Mouse (Mus musculus): Measurements from ENCODE around the gene Adarb2. TPM values are rescaled to one million over a fixed set of nuclear protein-coding genes. Genes with fewer than 3 reads are reported as not detected.

Gene Adarb2
- not detected in 2 replicates for polyA plus RNA-seq (2012; rRNA removed)

- WGBS, result 4% methylated on average over 26 of the region's 26 CpGs
- DNase-seq (ENCODE audit: low read depth, low spot score), result no peak
Observed at GRCm38 (mm10) chr13:8202681-8203476, at the start of gene Adarb2. Gene Adarb2 (plus strand): TSS chr13:8202866.

- 67% methylated on average over 1 of the region's 1 CpGs for WGBS
- DNase-seq (ENCODE audit: low read depth, low spot score), result no peak
Observed at GRCm38 (mm10) chr13:8173800-8174199, 28.9 kb upstream of the Adarb2 start.

- no peak for DNase-seq (ENCODE audit: low read depth, low spot score)
- WGBS, result 55% methylated on average over 7 of the region's 7 CpGs
Observed at GRCm38 (mm10) chr13:8191977-8192376, 10.7 kb upstream of the Adarb2 start.

DNA sequence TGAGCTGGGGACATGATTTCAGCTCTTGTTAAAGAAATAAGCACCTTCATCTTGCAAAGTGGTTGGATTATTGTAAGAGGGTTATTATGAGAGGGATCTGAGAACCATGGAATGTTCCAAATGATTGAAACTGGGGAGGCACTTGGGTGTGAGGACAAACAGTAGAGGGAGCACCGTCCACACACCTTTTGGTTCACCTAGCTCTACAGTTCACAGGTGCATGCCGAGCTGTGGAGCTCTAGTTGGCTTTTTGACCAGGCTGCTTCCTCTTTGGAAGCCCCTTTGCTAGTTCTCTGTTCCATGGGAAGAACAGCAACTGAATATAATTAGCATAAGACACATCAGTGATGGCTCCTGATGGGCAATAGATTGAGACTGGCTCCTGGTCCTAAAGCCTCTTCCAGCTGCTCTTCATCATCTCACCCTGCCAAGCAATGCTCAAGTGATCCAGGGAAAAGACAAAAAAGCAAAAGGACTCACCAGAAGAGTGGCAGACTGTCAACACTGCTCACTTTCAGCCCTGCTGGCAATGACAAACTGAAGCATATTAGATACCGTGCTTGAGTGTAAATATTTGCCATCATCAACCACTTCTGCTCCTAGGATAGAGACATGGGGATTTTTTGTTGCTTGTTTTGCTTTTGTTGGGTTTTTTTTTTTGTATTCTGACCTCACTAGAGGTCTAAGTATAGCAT is 3.3 kb upstream of the Adarb2 start:
- 49% methylated on average over 3 of the region's 3 CpGs for WGBS
- no peak for DNase-seq (ENCODE audit: low read depth, low spot score)

DNA sequence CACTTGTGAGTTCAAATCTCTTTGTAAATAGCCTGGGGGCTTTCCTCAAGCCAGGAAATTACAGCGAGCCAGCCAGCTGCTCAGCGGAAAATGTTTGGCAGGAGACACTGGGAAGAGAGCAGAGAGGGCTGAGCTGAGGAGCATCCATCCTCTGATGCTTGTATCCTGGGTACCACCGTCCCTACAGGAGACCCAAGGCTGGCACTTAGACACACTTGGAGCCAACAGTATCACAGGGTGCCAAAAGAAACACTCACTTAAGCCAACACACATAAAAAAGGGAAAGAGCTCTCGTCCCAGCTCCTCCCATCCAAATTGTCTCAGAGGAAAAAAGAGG is 779 bp downstream of the Adarb2 start:
- WGBS, result 9% methylated on average over 4 of the region's 4 CpGs
- DNase-seq (ENCODE audit: low read depth, low spot score), result no peak

GRCm38 (mm10) chr13:8207337-8207736 is 4.7 kb downstream of the Adarb2 start:
- DNase-seq (ENCODE audit: low read depth, low spot score), result no peak
- 79% methylated on average over 16 of the region's 16 CpGs for WGBS

DNA sequence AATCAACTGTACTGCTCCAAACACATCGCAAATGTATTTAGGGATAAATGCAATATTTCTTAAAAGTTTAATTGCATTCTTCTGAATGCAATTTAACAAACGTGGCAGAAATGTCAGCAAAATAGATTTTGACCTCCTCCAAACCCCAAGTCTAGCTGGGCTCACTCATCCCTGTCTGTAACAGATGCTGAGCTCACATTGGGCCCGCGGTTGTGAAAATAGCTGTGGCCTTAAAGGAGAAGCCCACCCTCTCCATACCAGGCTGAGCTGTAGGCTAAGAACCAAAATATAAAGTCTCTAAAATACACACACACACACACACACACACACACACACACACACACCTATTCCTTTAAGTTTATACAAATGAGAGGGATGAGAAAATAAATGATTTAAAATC is 8.1 kb downstream of the Adarb2 start:
- WGBS, result 76% methylated on average over 4 of the region's 4 CpGs
- DNase-seq (ENCODE audit: low read depth, low spot score), result no peak

DNA sequence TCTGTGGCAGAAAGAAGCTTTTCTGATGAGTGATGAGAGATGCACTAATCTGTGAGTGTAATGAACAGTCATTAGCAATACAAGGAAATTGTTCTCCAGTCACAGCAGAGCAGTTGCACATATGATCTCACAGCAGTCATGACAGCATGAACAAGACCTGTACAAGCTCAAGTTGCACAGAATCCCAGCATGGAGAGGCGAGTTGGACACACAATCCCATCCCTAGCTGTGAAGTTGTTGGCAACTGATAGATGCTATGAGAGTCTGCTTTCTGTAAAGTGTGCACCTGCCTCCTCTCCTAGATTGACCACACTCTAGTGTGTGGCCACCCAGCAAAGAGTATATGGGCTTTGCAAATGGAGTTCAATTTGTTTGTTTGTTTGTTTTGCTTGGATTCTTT is 36.2 kb downstream of the Adarb2 start:
- DNase-seq (ENCODE audit: low read depth, low spot score), result no peak
- WGBS, result 43% methylated on average over 1 of the region's 1 CpGs

DNA sequence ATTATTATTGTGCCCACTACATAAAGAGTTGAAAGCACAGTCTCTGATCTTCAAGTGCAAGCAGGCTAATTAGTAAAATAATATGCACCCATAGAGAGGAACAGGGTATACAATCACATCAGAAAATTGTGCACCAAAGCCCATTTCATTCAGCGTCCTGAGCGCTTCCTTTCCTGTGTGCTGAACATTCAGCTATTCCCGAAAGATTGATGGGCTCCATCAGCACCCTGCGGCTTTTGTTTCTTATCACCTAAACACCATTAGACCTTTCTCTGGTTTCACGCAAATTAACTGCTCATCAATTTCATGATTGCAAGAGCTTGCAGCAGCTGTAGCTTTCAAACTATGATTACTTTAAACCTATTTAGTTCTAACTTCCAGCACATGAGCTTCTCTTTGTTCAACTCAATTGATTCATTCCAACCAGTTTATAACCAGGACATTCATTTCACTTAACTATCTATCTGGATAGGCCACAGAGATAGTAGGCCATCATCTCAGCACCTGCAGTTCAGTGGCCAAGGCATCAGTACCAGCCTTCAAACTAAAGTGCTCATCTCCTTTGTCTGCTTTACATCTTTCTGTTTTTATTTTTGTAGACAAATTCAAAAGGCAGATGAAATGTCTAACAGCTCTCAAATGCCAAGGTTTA is 45.5 kb downstream of the Adarb2 start:
- WGBS, result 89% methylated on average over 5 of the region's 5 CpGs
- no peak for DNase-seq (ENCODE audit: low read depth, low spot score)

GRCm38 (mm10) chr13:8272158-8272945 is 69.7 kb downstream of the Adarb2 start:
- no peak for DNase-seq (ENCODE audit: low read depth, low spot score)
- WGBS, result 65% methylated on average over 4 of the region's 4 CpGs

DNA sequence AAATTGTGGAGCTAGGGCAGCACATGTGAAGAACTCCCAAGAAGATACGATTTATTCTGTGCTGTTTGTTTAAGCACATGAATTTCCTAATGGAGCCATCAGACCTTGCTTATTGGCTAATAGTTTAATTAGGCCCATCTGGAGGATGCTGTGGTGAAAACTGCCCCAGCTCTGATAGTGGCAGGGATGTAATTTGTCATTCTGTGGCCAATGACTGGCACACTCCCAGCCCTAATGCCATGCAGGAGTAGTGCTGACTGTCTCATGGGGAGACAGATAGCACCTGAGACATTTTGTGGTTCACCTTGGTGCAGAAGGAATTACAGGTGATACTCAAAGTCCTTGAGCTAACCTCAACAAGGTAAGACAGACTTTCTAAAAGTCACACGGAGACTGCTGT is 80.5 kb downstream of the Adarb2 start:
- 83% methylated on average over 2 of the region's 2 CpGs for WGBS
- DNase-seq (ENCODE audit: low read depth, low spot score), result no peak

- DNase-seq (ENCODE audit: low read depth, low spot score), result no peak
- 54% methylated on average over 5 of the region's 5 CpGs for WGBS
Observed at GRCm38 (mm10) chr13:8316347-8317141, 113.9 kb downstream of the Adarb2 start.

DNA sequence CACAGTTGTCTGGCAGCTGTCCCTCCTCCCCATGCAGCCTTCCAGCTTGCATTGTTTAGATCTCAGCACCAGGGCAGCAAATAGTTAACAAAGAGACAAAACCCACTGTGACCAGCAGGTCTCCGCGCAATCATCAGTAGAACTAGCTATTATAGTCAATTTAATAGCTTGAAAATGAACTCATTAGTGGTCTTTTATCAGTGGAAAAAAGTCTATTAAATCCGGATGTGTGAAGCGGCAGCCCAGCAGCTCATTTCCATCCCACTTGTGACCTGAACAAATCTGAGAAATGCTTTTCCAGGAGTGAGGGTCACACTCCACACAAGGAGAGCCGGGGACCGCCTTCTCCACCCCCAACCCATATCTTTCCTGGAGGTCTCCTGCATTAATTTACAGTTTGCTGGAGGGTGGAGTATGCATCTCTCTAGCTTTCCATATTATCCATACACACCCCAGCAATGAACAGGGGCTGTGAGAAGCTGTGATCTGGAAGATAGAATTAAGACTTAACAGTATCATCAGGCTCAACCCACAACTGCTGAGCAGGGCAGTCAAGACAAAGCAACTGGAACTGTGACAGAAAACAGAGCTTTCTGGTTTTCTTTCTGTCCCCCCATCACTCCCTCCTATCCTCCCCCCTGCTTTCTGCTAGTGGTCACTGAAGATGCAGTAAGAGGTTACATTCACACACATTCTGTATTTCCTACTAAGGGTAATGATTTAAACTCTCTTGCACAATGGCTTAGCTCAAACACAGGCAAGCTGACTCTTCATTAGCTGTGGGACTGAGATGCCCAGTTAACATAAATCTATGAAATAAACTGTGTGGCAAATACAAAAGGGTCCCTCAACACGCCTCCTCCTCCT is 131.2 kb downstream of the Adarb2 start:
- DNase-seq (ENCODE audit: low read depth, low spot score), result no peak
- WGBS, result 57% methylated on average over 7 of the region's 7 CpGs

DNA sequence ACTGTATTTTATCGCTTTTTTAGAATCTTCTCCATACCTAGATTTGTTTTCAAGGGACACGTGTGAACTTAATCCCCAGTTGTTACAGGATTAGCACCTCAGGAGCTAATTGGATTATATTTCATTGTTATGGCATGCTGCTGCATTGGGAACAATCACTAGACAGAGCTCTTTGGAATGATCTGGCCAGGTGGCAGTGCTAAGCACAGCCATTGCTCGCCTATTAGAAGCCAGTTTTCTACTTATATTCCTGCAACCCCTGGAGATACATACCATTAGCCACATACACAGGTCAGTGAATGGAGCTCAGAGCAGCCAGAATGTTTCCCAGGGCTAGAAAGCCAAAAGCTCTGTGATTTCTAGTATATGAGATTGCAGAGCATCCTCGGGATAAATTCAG is 131.9 kb downstream of the Adarb2 start:
- 62% methylated on average over 4 of the region's 4 CpGs for WGBS
- no peak for DNase-seq (ENCODE audit: low read depth, low spot score)

DNA sequence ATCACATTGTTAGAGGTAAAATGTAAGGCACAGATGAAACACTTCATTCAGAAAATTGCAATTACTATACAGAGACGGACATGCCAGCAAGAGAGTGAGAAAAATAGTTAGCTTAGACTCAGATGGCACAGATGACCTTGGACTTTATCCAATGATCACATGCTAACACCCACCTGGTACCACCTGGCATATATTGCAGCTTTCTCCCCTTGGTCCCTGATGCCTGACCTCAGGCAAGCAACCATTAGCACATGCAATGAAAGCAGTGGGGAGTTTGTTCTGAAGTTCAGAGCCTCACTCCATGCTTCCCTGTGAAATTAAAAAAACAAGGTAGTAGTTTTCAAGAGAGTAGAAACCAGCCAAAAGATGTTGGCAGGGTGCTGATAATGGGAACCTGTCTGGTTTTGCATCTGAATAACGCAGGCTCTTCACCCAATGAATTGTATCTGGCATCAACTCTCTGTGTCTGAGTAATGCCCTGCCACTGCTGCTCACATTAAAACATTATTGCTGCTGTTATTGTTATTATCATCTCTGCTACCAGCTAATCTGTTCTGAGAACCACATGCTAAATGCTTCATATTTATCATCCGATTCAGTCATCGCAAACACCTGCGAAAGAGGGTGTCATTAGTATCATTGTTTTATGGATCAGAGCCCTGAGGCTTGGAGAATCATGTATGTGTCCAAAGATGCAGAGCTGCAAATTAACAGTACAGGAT is 138.6 kb downstream of the Adarb2 start:
- WGBS, result 82% methylated on average over 5 of the region's 5 CpGs

DNA sequence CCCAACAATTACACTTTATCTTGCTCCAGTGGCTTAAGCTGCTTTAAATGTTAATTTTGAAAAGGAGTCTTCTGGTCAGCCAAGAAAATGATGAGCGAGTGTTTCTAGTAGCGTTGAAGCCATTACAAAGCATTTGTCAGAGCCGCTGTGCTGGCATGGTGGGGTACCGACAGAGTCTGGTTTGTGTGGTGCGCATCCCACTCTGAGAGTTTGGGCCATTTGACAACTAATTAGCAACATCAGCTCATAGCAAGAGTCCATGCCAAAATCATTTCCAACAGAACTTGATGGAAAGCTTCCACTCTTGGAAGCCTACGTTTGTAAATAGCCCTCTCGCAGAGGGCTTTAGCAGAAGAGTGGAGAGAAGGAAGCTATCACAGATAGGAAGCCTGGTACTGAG is 144.5 kb downstream of the Adarb2 start:
- no peak for DNase-seq (ENCODE audit: low read depth, low spot score)
- WGBS, result 84% methylated on average over 7 of the region's 7 CpGs

More for the DNA sequence above, 138.6 kb downstream of the Adarb2 start:
- no peak for DNase-seq (ENCODE audit: low read depth, low spot score)

DNA sequence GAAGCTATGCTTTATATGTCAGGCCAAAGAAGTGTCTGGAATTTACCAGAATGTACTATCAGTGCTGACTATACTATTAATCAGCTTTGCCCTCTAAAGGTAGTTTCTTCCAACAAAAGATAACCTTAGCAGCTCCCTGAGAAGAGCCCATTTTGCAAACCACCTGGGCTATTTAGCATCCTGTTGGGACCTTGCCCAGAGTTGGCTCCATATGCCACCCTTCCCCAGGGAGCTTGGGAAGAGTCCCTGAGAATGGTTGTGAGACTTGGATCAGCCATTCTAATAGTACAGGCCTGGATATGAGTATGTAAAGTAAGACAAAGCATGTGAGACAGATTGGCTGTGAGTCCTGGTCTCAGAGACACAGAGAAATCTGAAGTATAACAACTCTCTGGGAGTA is 149.7 kb downstream of the Adarb2 start:
- DNase-seq (ENCODE audit: low read depth, low spot score), result no peak

DNA sequence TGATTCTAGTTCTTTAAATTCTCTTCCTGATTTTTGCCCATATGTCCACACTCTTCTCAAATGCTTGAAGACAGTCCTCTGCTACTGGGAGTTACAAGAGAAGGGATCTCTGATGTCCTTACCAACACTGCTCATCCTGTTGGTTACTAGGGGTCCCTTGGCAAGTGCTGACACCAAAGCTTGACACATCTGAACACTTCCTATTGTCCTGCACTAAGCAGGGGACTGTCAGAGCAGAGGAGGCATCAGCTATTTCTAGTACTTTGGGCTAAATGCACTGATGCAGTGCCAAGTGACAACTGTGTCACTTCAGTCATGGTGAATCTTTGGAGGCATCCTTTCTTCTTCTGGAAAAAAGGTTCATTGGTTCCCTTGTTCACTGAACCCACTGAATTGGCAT is 150.3 kb downstream of the Adarb2 start:
- DNase-seq (ENCODE audit: low read depth, low spot score), result no peak

Measured in large intestine, adult 2 months (tissue).